15 mouse cellular contexts compared by ENCODE assay signal in genomic region chr3:136736773-136737298, GRCm38 (mm10).
"Had no signal": no experiment of that assay in that cellular context is flagged by ENCODE, and none has a peak within 500 bp of the region (broad histone marks: within the 10 kb centered on the region; RNA-seq: fewer than 3 reads in every experiment).

No protein-coding gene starts in this region.

- H3K4me3 ChIP-seq: limb, embryonic 12.5 days; lung, embryonic 15.5 days; midbrain, embryonic 15.5 days; neural tube, embryonic 12.5 days had no signal

- ATAC-seq: intestine, postnatal 0 days; midbrain, embryonic 15.5 days had no signal

- H3K9ac ChIP-seq: limb, embryonic 12.5 days; liver, embryonic 14.5 days; lung, embryonic 15.5 days; midbrain, embryonic 15.5 days; neural tube, embryonic 12.5 days had no signal

- H3K9me3 ChIP-seq: limb, embryonic 12.5 days; lung, embryonic 15.5 days; midbrain, embryonic 15.5 days; neural tube, embryonic 12.5 days had no signal

- H3K4me2 ChIP-seq: limb, embryonic 12.5 days; lung, embryonic 15.5 days; midbrain, embryonic 11.5 days; midbrain, embryonic 15.5 days; neural tube, embryonic 12.5 days had no signal

- H3K27me3 ChIP-seq: limb, embryonic 12.5 days; lung, embryonic 15.5 days; midbrain, embryonic 15.5 days; neural tube, embryonic 12.5 days had no signal

- DNase-seq: kidney, adult 8-10 months; kidney, postnatal 25 days; lung, postnatal 36 days; retina, postnatal 1 day; right cerebral cortex, postnatal 4 days; spleen, adult 18-20 months; thymus, adult 18-20 months; thymus, postnatal 14 days had no signal

- H3K27ac ChIP-seq: limb, embryonic 12.5 days; liver, embryonic 14.5 days; lung, embryonic 15.5 days; midbrain, embryonic 15.5 days; neural tube, embryonic 12.5 days had no signal

- H3K36me3 ChIP-seq: limb, embryonic 12.5 days; lung, embryonic 15.5 days; midbrain, embryonic 15.5 days; neural tube, embryonic 12.5 days had no signal
